Mouse (Mus musculus): ENCODE data around the gene Prpf4.

- no peak for TF ChIP-seq GATA1 (IDR thresholded peaks at IDR 0.05; ENCODE audit: borderline replicate concordance, low read length)
- no peak for TF ChIP-seq FLI1 (IDR thresholded peaks at IDR 0.05; ENCODE audit: low read length)
These were observed 42.3 kb upstream of the Prpf4 start for GRCm38 (mm10) chr4:62366291-62366690.

All from megakaryocyte, embryonic 14.5 days (primary cell).